Mouse (Mus musculus): ENCODE measurements around the gene Foxn3. TPM values are rescaled to one million over a fixed set of nuclear protein-coding genes. Genes with fewer than 3 reads are reported as not detected.

Gene Foxn3
- polyA plus RNA-seq, 1 experiment from 2014 or later: 63.5 TPM

DNA sequence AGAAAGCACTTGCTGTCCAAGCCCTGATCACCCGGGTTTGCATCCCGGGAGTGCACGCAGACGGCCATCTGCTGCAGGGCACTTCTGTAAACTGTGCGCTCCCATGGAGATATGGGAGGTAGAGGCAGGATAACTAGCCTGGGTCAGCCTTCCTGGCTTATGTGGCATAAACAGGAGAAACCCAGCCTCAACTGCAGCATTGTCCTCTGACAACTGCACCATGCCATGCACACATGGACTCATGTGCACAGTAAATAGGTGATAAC, 332.7 kb downstream of the Foxn3 start:
- peaks cover 17% of the 10 kb centered on the region; the same call in 1 of the 2 replicates for H3K4me1 ChIP-seq
- ATAC-seq (ENCODE audit: borderline replicate concordance, extremely low read depth, low FRiP score, low TSS enrichment): no peak
- 67% methylated on average over 5 of the region's 5 CpGs for WGBS

GRCm38 (mm10) chr12:99229973-99230782, 333.2 kb downstream of the Foxn3 start:
- Histone ChIP-seq H3K27me3 (no peaks in the 10 kb centered on the region), H3K4me3 (no peak overlapping the region), H3K9me3 (no peaks in the 10 kb centered on the region), H3K27ac (no peak overlapping the region), H3K36me3 (no peaks in the 10 kb centered on the region), H3K4me1 (peaks cover 16% of the 10 kb centered on the region; the same call in 1 of the 2 replicates), H3K9ac (no peak overlapping the region), H3K4me2 (no peak overlapping the region)
- no peak for ATAC-seq (ENCODE audit: borderline replicate concordance, extremely low read depth, low FRiP score, low TSS enrichment)
- 71% methylated on average over 17 of the region's 17 CpGs for WGBS

More for the DNA sequence above, 332.7 kb downstream of the Foxn3 start:
- Histone ChIP-seq H3K4me2 (no peak overlapping the region), H3K9me3 (no peaks in the 10 kb centered on the region), H3K4me3 (no peak overlapping the region), H3K27ac (no peak overlapping the region), H3K27me3 (no peaks in the 10 kb centered on the region), H3K36me3 (no peaks in the 10 kb centered on the region), H3K9ac (no peak overlapping the region)

GRCm38 (mm10) chr12:99227313-99227952, 335.9 kb downstream of the Foxn3 start:
- 87% methylated on average over 6 of the region's 6 CpGs for WGBS
- H3K4me1 ChIP-seq: 0 out of 2 replicates have a peak, but pooled peaks cover 3% of the 10 kb centered on the region
- ATAC-seq (ENCODE audit: borderline replicate concordance, extremely low read depth, low FRiP score, low TSS enrichment): no peak

DNA sequence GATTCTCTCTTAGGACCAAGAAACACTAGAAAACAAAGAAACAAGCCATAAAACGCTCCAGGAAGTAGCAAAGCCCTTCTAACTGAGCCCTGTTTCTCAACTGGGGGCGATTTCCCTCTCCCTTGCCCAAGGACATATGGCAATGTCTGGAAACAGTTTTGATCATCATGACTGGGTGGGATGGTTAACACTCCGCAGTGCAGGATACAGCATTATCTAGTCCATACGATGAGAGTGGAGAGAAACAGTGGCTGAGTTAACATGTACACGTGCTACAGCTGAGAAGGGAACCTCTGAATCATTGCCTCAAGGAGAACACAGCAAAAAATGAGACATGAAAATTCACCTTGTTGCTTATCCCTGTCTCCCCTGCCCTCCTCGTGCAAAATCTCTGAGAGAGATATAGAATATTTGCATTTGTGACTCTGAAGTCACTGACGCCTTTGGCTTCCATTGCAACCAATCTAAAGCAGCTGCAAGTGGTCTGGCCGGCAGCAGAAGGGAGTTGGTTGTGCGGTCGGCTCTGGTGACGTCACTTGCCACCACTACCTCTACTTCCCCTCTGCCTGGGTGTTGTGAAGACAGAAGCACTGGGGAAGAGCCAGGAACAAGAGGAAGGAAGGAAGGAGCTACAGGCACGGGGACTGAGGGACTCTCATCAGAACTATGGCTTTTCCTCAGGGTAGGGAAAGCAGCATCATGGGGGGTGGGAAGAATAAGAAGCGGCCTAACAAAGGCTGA, 338.3 kb downstream of the Foxn3 start:
- no peak overlapping the region for H3K27ac ChIP-seq
- no peak overlapping the region for H3K9ac ChIP-seq
- no peaks in the 10 kb centered on the region for H3K36me3 ChIP-seq
- WGBS: 59% methylated on average over 13 of the region's 13 CpGs
- no peaks in the 10 kb centered on the region for H3K9me3 ChIP-seq
- H3K4me3 ChIP-seq: no peak overlapping the region
- 0 out of 2 replicates have a peak, but pooled peaks cover 6% of the 10 kb centered on the region for H3K4me1 ChIP-seq
- H3K4me2 ChIP-seq: no peak overlapping the region
- no peaks in the 10 kb centered on the region for H3K27me3 ChIP-seq
- ATAC-seq (ENCODE audit: borderline replicate concordance, extremely low read depth, low FRiP score, low TSS enrichment): no peak

More at GRCm38 (mm10) chr12:99227313-99227952, 335.9 kb downstream of the Foxn3 start:
- no peaks in the 10 kb centered on the region for H3K36me3 ChIP-seq
- H3K4me3 ChIP-seq: no peak overlapping the region
- no peaks in the 10 kb centered on the region for H3K9me3 ChIP-seq
- no peaks in the 10 kb centered on the region for H3K27me3 ChIP-seq
- no peak overlapping the region for H3K9ac ChIP-seq
- H3K4me2 ChIP-seq: no peak overlapping the region
- H3K27ac ChIP-seq: no peak overlapping the region

DNA sequence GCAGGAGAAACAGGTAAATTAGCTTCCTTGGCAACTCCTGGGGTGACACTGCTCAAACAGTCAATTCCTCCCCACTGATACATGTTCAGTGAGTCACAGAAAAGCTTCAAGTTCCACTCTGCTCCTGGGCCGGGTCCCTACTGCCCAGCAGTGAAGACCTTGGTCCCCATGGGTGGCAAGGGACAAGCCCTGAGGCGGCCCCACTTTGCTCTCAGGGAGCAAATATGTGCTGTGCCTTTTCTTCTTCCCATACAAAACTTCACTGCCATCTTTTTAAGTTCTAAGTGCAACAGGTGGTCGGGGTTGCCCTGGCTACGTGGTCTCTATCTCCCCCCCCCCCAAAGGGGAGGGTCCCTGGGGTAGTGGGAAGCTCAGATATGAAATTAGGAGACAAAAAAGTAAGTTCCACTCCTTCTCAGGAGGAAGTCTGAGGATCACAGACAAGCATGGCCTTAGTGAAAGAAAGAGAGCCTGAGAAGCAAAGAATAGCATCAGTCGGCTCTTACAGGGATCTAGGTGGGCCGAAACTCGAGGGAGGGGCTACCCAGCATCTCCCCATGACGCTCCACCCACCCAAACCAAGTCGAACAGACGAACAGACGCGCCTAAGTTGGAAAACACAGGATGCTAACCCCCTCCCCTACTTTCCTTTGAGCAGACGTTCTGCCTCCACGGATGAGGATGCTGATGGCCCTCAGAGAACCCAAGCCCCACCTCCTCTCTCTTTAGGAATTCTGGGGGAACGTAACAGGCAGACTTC, 342.1 kb downstream of the Foxn3 start:
- 68% methylated on average over 15 of the region's 15 CpGs for WGBS
- no peaks in the 10 kb centered on the region for H3K36me3 ChIP-seq
- no peaks in the 10 kb centered on the region for H3K27me3 ChIP-seq
- H3K27ac ChIP-seq: no peak overlapping the region
- no peak overlapping the region for H3K4me3 ChIP-seq
- no peak overlapping the region for H3K4me2 ChIP-seq
- peaks cover 24% of the 10 kb centered on the region for H3K4me1 ChIP-seq
- H3K9me3 ChIP-seq: no peaks in the 10 kb centered on the region
- ATAC-seq (ENCODE audit: borderline replicate concordance, extremely low read depth, low FRiP score, low TSS enrichment): no peak
- H3K9ac ChIP-seq: no peak overlapping the region

- Histone ChIP-seq H3K4me2 (no peak overlapping the region), H3K4me1 (peaks cover 33% of the 10 kb centered on the region), H3K36me3 (no peaks in the 10 kb centered on the region), H3K27me3 (no peaks in the 10 kb centered on the region), H3K9me3 (no peaks in the 10 kb centered on the region), H3K27ac (no peak overlapping the region), H3K9ac (no peak overlapping the region), H3K4me3 (no peak overlapping the region)
- WGBS: 29% methylated on average over 8 of the region's 8 CpGs
- ATAC-seq (ENCODE audit: borderline replicate concordance, extremely low read depth, low FRiP score, low TSS enrichment): no peak
Measured at GRCm38 (mm10) chr12:99220333-99220732, 343.0 kb downstream of the Foxn3 start.

GRCm38 (mm10) chr12:99219812-99220211, 343.6 kb downstream of the Foxn3 start:
- no peak for ATAC-seq (ENCODE audit: borderline replicate concordance, extremely low read depth, low FRiP score, low TSS enrichment)
- Histone ChIP-seq H3K4me1 (peaks cover 36% of the 10 kb centered on the region), H3K27ac (no peak overlapping the region), H3K4me3 (no peak overlapping the region), H3K36me3 (no peaks in the 10 kb centered on the region), H3K9ac (no peak overlapping the region), H3K4me2 (no peak overlapping the region), H3K27me3 (no peaks in the 10 kb centered on the region), H3K9me3 (no peaks in the 10 kb centered on the region)
- WGBS: 68% methylated on average over 5 of the region's 5 CpGs

DNA sequence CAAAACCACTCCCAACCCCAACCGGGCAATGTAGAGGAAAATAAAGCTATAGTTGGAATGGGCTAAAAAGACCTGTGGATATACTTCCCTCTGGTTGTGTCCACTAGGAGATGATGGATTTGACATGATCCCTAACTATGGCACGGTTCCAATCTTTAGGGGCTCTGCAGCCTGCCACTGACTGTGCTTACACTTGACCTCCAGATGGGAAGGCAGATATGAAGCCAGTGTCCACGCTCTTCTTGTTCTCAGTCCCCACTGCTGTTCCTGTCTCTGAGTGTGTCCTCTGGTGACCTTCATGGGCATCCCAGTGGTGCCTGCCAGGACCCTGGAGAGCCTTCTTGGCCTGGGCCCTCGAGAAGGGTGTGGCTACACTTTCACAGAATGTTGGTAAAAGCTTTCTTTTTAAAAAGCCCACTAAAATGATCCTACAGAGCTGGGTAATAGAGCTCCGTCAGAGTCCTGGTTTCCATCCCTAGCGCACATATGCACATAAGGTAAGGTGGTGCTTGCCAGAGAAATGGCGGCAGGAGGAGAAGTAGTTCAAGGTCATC, 346.2 kb downstream of the Foxn3 start:
- Histone ChIP-seq H3K9ac (no peak overlapping the region), H3K36me3 (no peaks in the 10 kb centered on the region), H3K4me2 (no peak overlapping the region), H3K9me3 (no peaks in the 10 kb centered on the region), H3K27me3 (no peaks in the 10 kb centered on the region), H3K4me3 (no peak overlapping the region), H3K4me1 (peaks cover 52% of the 10 kb centered on the region), H3K27ac (no peak overlapping the region)
- no peak for ATAC-seq (ENCODE audit: borderline replicate concordance, extremely low read depth, low FRiP score, low TSS enrichment)
- 68% methylated on average over 7 of the region's 7 CpGs for WGBS

DNA sequence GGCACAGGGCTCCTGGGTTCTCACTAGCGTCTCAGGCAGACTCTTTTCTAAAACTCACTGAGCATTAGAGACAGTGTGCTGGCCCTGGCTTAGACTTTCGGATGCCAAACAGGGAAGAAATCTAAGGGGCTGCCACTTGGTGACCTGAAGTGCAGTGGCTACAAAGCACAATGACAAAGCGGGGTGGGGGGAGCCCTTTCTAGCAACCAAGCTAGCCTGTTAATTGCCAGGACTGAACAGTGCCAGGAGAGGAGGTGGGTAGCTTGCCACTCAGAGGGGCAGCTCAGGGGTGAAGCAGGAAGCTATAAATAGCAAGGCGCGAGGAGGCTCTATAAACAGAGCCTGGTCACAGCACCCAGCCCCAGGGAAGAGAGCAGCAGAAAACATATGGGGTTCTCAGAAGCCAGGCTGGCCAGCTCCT, 347.0 kb downstream of the Foxn3 start:
- no peaks in the 10 kb centered on the region for H3K36me3 ChIP-seq
- 58% methylated on average over 5 of the region's 5 CpGs for WGBS
- no peak for ATAC-seq (ENCODE audit: borderline replicate concordance, extremely low read depth, low FRiP score, low TSS enrichment)
- no peaks in the 10 kb centered on the region for H3K27me3 ChIP-seq
- H3K4me1 ChIP-seq: peaks cover 52% of the 10 kb centered on the region
- H3K9me3 ChIP-seq: no peaks in the 10 kb centered on the region
- no peak overlapping the region for H3K4me2 ChIP-seq
- H3K9ac ChIP-seq: no peak overlapping the region
- H3K27ac ChIP-seq: no peak overlapping the region
- H3K4me3 ChIP-seq: no peak overlapping the region

GRCm38 (mm10) chr12:99215521-99216255, 347.7 kb downstream of the Foxn3 start:
- H3K4me1 ChIP-seq: peaks cover 52% of the 10 kb centered on the region
- no peak overlapping the region for H3K27ac ChIP-seq
- H3K9ac ChIP-seq: no peak overlapping the region
- no peaks in the 10 kb centered on the region for H3K9me3 ChIP-seq
- H3K36me3 ChIP-seq: no peaks in the 10 kb centered on the region
- WGBS: 63% methylated on average over 11 of the region's 11 CpGs
- H3K27me3 ChIP-seq: no peaks in the 10 kb centered on the region
- no peak overlapping the region for H3K4me2 ChIP-seq
- no peak overlapping the region for H3K4me3 ChIP-seq
- no peak; the same call in 1 of the 2 replicates for ATAC-seq (ENCODE audit: borderline replicate concordance, extremely low read depth, low FRiP score, low TSS enrichment)

- Histone ChIP-seq H3K9me3 (no peaks in the 10 kb centered on the region), H3K4me2 (no peak overlapping the region), H3K27me3 (no peaks in the 10 kb centered on the region), H3K9ac (no peak overlapping the region), H3K27ac (no peak overlapping the region), H3K4me1 (peaks cover 49% of the 10 kb centered on the region), H3K36me3 (no peaks in the 10 kb centered on the region), H3K4me3 (no peak overlapping the region)
- no peak for ATAC-seq (ENCODE audit: borderline replicate concordance, extremely low read depth, low FRiP score, low TSS enrichment)
- 51% methylated on average over 5 of the region's 5 CpGs for WGBS
Measured at GRCm38 (mm10) chr12:99214098-99214497, 349.3 kb downstream of the Foxn3 start.

Measured in lung, embryonic 15.5 days (tissue).